Mouse (Mus musculus): Measurements from ENCODE around the gene Lrrc75b. TPM values are rescaled to one million over a fixed set of nuclear protein-coding genes. Genes with fewer than 3 reads are reported as not detected.
"Not testable (repeated sequence)": the region's sequence is repeated elsewhere in the genome, so short reads cannot be mapped to it uniquely, and the experiment has no call there.

The Lrrc75b gene
- polyA plus RNA-seq, 1 experiment from 2014 or later = 1.2 TPM

DNA sequence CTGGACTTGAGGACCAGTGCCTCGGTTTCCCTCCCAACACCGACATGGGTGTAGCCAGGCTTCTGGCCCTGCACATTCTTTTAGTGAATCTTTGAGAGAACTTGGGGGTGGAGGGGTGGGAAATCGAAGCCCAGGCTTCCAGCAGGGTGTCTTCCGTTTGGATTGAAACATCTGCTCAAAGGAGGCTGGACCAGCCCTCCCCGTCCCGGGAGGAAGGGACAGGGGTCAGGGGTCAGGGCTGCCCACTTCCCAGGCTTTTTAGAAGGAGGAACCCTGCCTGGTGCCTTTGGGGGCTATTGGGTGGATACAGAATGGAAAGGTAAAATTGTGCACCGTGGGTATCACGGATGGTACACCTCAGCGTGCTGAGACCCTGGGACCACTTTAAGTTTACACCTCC lies 11.8 kb upstream of the Lrrc75b start:
- no peaks in the 10 kb centered on the region for H3K27me3 ChIP-seq (ENCODE audit: control insufficient read depth, insufficient read depth, low read length)
- WGBS = 52% methylated on average over 9 of the region's 9 CpGs
- no peak overlapping the region for H3K27ac ChIP-seq (ENCODE audit: low read length)
- H3K36me3 ChIP-seq (ENCODE audit: control insufficient read depth, insufficient read depth, low read length) = no peaks in the 10 kb centered on the region
- no peak overlapping the region for H3K4me3 ChIP-seq (replicated peaks; ENCODE audit: low read length)
- H3K4me1 ChIP-seq (ENCODE audit: control insufficient read depth, insufficient read depth, low read length) = no peaks in the 10 kb centered on the region; the same call in 1 of the 2 replicates
- no peak for ATAC-seq (ENCODE audit: insufficient read depth, low FRiP score)
- no peak overlapping the region for H3K4me2 ChIP-seq (ENCODE audit: low read depth, low read length)
- H3K9ac ChIP-seq (ENCODE audit: low read length) = no peak overlapping the region
- no peaks in the 10 kb centered on the region for H3K9me3 ChIP-seq (replicated peaks; ENCODE audit: control insufficient read depth, low read length)

DNA sequence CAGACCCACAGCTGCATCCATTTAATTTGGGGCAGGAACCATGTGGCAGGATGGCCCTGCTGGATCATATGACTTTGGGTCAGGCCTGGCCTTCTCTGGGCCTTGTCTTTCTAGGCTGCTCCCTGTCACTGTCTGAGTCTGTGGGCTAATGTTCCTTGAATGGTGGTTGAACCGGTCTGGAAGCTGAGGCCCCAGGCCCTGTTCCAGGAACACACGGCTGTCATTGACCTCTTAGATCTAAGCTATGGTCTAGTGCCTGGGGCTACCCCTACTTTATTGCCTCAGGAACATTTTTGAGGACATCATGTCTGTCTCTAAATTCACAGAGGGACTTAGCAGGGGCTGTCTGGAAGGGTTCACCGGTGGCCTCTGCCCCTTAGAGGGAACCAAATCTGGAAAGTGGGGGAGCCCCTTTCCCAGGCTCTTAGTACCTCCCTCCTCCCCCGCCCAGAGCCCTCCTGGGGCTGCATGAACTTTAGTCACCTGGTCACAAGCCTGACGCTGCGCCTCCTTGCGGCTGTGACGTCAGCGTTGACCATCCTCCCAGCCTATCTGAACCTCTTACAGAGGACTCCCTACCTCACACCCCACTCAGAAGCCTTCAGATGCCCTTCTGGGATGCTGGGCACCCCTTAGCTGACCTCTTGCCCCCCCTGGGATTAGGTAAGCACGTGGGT lies 11.0 kb upstream of the Lrrc75b start:
- 39% methylated on average over 10 of the region's 10 CpGs for WGBS
- Histone ChIP-seq H3K4me1 (ENCODE audit: control insufficient read depth, insufficient read depth, low read length) (no peaks in the 10 kb centered on the region; the same call in 1 of the 2 replicates), H3K36me3 (ENCODE audit: control insufficient read depth, insufficient read depth, low read length) (no peaks in the 10 kb centered on the region), H3K27me3 (ENCODE audit: control insufficient read depth, insufficient read depth, low read length) (no peaks in the 10 kb centered on the region), H3K27ac (ENCODE audit: low read length) (no peak overlapping the region), H3K9me3 (replicated peaks; ENCODE audit: control insufficient read depth, low read length) (no peaks in the 10 kb centered on the region), H3K4me3 (replicated peaks; ENCODE audit: low read length) (no peak overlapping the region), H3K4me2 (ENCODE audit: low read depth, low read length) (no peak overlapping the region), H3K9ac (ENCODE audit: low read length) (no peak overlapping the region)
- ATAC-seq (ENCODE audit: insufficient read depth, low FRiP score) = no peak

- H3K27ac ChIP-seq (ENCODE audit: low read length) = no peak overlapping the region
- 0 out of 2 replicates have a peak overlapping the region, but pooled peaks have one; percentile 26 for H3K9ac ChIP-seq (ENCODE audit: low read length)
- WGBS = 25% methylated on average over 4 of the region's 4 CpGs
- H3K4me2 ChIP-seq (ENCODE audit: low read depth, low read length) = peak overlapping the region; percentile 40
- H3K9me3 ChIP-seq (replicated peaks; ENCODE audit: control insufficient read depth, low read length) = no peaks in the 10 kb centered on the region
- no peaks in the 10 kb centered on the region for H3K36me3 ChIP-seq (ENCODE audit: control insufficient read depth, insufficient read depth, low read length)
- H3K27me3 ChIP-seq (ENCODE audit: control insufficient read depth, insufficient read depth, low read length) = no peaks in the 10 kb centered on the region
- H3K4me1 ChIP-seq (ENCODE audit: control insufficient read depth, insufficient read depth, low read length) = peaks cover 3% of the 10 kb centered on the region; the same call in 1 of the 2 replicates
- peak overlapping the region; percentile 25 for H3K4me3 ChIP-seq (replicated peaks; ENCODE audit: low read length)
- no peak for ATAC-seq (ENCODE audit: insufficient read depth, low FRiP score)
Observed at GRCm38 (mm10) chr10:75568851-75569250, 8.7 kb upstream of the Lrrc75b start.

DNA sequence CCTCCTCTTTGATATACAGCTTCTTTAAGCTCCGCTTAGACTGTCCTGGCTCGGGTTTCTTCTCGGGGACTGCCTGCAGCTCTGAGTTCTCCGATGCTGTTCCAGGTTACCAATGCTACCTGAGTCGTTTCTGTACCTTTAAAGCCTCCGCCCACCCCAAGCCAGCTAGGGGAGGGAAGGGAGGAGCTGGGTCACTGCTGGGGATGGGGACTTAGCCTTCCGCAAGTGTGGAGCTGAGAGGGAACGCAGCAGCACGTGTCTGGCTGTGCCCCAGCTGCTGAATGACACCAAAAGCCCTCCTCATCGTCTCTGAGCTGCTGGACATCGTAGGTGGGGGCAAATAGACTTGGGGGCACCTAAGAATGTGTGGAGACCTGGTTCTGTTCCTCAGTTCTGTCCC lies 8.3 kb upstream of the Lrrc75b start:
- H3K27me3 ChIP-seq (ENCODE audit: control insufficient read depth, insufficient read depth, low read length) = no peaks in the 10 kb centered on the region
- 9% methylated on average over 11 of the region's 11 CpGs for WGBS
- H3K4me1 ChIP-seq (ENCODE audit: control insufficient read depth, insufficient read depth, low read length) = peaks cover 3% of the 10 kb centered on the region; the same call in 1 of the 2 replicates
- peak overlapping the region; percentile 26; the same call in 1 of the 2 replicates for H3K9ac ChIP-seq (ENCODE audit: low read length)
- H3K4me3 ChIP-seq (replicated peaks; ENCODE audit: low read length) = peak overlapping the region; percentile 25
- H3K4me2 ChIP-seq (ENCODE audit: low read depth, low read length) = peak overlapping the region; percentile 40
- H3K27ac ChIP-seq (ENCODE audit: low read length) = no peak overlapping the region
- ATAC-seq (ENCODE audit: insufficient read depth, low FRiP score) = 0 out of 2 replicates have a peak, but pooled peaks have one; percentile 21
- H3K36me3 ChIP-seq (ENCODE audit: control insufficient read depth, insufficient read depth, low read length) = no peaks in the 10 kb centered on the region
- no peaks in the 10 kb centered on the region for H3K9me3 ChIP-seq (replicated peaks; ENCODE audit: control insufficient read depth, low read length)

GRCm38 (mm10) chr10:75568029-75568428 lies 7.9 kb upstream of the Lrrc75b start:
- H3K27ac ChIP-seq (ENCODE audit: low read length) = no peak overlapping the region

GRCm38 (mm10) chr10:75566765-75567164 lies 6.6 kb upstream of the Lrrc75b start:
- ATAC-seq (ENCODE audit: insufficient read depth, low FRiP score); H3K9me3 ChIP-seq (replicated peaks; ENCODE audit: control insufficient read depth, low read length); H3K36me3 ChIP-seq (ENCODE audit: control insufficient read depth, insufficient read depth, low read length); H3K9ac ChIP-seq (ENCODE audit: low read length); H3K4me2 ChIP-seq (ENCODE audit: low read depth, low read length); H3K27me3 ChIP-seq (ENCODE audit: control insufficient read depth, insufficient read depth, low read length); H3K4me3 ChIP-seq (replicated peaks; ENCODE audit: low read length); H3K4me1 ChIP-seq (ENCODE audit: control insufficient read depth, insufficient read depth, low read length); H3K27ac ChIP-seq (ENCODE audit: low read length): not testable (repeated sequence)
- 78% methylated on average over 2 of the region's 2 CpGs for WGBS

More at GRCm38 (mm10) chr10:75568029-75568428, 7.9 kb upstream of the Lrrc75b start:
- peaks cover 3% of the 10 kb centered on the region; the same call in 1 of the 2 replicates for H3K4me1 ChIP-seq (ENCODE audit: control insufficient read depth, insufficient read depth, low read length)
- no peak overlapping the region; the same call in 1 of the 2 replicates for H3K4me2 ChIP-seq (ENCODE audit: low read depth, low read length)
- no peak overlapping the region for H3K4me3 ChIP-seq (replicated peaks; ENCODE audit: low read length)
- ATAC-seq (ENCODE audit: insufficient read depth, low FRiP score) = no peak
- WGBS = 33% methylated on average over 5 of the region's 5 CpGs
- no peaks in the 10 kb centered on the region for H3K9me3 ChIP-seq (replicated peaks; ENCODE audit: control insufficient read depth, low read length)
- no peak overlapping the region for H3K9ac ChIP-seq (ENCODE audit: low read length)
- no peaks in the 10 kb centered on the region for H3K27me3 ChIP-seq (ENCODE audit: control insufficient read depth, insufficient read depth, low read length)
- no peaks in the 10 kb centered on the region for H3K36me3 ChIP-seq (ENCODE audit: control insufficient read depth, insufficient read depth, low read length)

GRCm38 (mm10) chr10:75566321-75566720 lies 6.2 kb upstream of the Lrrc75b start:
- H3K4me3 ChIP-seq (replicated peaks; ENCODE audit: low read length) = no peak overlapping the region
- H3K27me3 ChIP-seq (ENCODE audit: control insufficient read depth, insufficient read depth, low read length) = peaks cover 5% of the 10 kb centered on the region
- H3K36me3 ChIP-seq (ENCODE audit: control insufficient read depth, insufficient read depth, low read length) = no peaks in the 10 kb centered on the region
- H3K4me1 ChIP-seq (ENCODE audit: control insufficient read depth, insufficient read depth, low read length) = peaks cover 3% of the 10 kb centered on the region; the same call in 1 of the 2 replicates
- no peaks in the 10 kb centered on the region for H3K9me3 ChIP-seq (replicated peaks; ENCODE audit: control insufficient read depth, low read length)
- no peak for ATAC-seq (ENCODE audit: insufficient read depth, low FRiP score)
- no peak overlapping the region for H3K9ac ChIP-seq (ENCODE audit: low read length)
- WGBS = 74% methylated on average over 5 of the region's 5 CpGs
- H3K4me2 ChIP-seq (ENCODE audit: low read depth, low read length) = no peak overlapping the region
- H3K27ac ChIP-seq (ENCODE audit: low read length) = 0 out of 2 replicates have a peak overlapping the region, but pooled peaks have one; percentile 42

- Histone ChIP-seq H3K27me3 (ENCODE audit: control insufficient read depth, insufficient read depth, low read length) (peaks cover 9% of the 10 kb centered on the region), H3K4me2 (ENCODE audit: low read depth, low read length) (no peak overlapping the region), H3K4me3 (replicated peaks; ENCODE audit: low read length) (no peak overlapping the region), H3K9me3 (replicated peaks; ENCODE audit: control insufficient read depth, low read length) (no peaks in the 10 kb centered on the region), H3K4me1 (ENCODE audit: control insufficient read depth, insufficient read depth, low read length) (peaks cover 3% of the 10 kb centered on the region; the same call in 1 of the 2 replicates), H3K36me3 (ENCODE audit: control insufficient read depth, insufficient read depth, low read length) (no peaks in the 10 kb centered on the region), H3K27ac (ENCODE audit: low read length) (peak overlapping the region; percentile 42; the same call in 1 of the 2 replicates), H3K9ac (ENCODE audit: low read length) (no peak overlapping the region)
- peak; percentile 34; the same call in 1 of the 2 replicates for ATAC-seq (ENCODE audit: insufficient read depth, low FRiP score)
- 60% methylated on average over 7 of the region's 7 CpGs for WGBS
Observed at GRCm38 (mm10) chr10:75565906-75566305, 5.8 kb upstream of the Lrrc75b start.

DNA sequence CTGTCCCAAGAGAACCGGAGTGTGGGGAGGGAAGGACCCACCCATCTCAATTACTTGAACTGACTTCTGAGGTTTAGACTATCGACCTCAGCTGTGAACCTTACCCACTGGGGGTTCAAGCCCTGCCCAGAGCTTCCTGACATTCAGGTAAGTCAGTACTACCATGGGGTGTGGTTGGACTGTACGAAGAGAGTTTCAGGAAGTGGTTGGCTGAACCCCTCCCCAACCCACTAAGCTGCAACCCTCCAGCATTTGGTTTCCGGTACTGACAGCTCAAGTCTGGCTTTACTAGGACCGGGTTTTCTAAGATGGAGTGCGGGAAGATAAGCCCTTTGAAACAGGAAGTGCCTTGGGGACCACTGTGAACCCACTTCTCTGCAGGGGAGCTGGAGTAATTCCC lies 5.3 kb upstream of the Lrrc75b start:
- Histone ChIP-seq H3K9ac (ENCODE audit: low read length) (no peak overlapping the region), H3K36me3 (ENCODE audit: control insufficient read depth, insufficient read depth, low read length) (no peaks in the 10 kb centered on the region), H3K4me1 (ENCODE audit: control insufficient read depth, insufficient read depth, low read length) (peaks cover 3% of the 10 kb centered on the region), H3K27ac (ENCODE audit: low read length) (peak overlapping the region; percentile 23; the same call in 1 of the 2 replicates), H3K4me3 (replicated peaks; ENCODE audit: low read length) (no peak overlapping the region), H3K27me3 (ENCODE audit: control insufficient read depth, insufficient read depth, low read length) (peaks cover 14% of the 10 kb centered on the region), H3K4me2 (ENCODE audit: low read depth, low read length) (no peak overlapping the region), H3K9me3 (replicated peaks; ENCODE audit: control insufficient read depth, low read length) (no peaks in the 10 kb centered on the region)
- ATAC-seq (ENCODE audit: insufficient read depth, low FRiP score) = peak; percentile 23; the same call in 1 of the 2 replicates
- WGBS = 58% methylated on average over 6 of the region's 6 CpGs
